Mouse (Mus musculus) monocyte, adult 5-6 weeks (primary cell): ENCODE results near the gene Lsamp. TPM values are rescaled to one million over a fixed set of nuclear protein-coding genes. Genes with fewer than 3 reads are reported as not detected.

Experiments
- ATAC-seq: fragments of 153-309, 156-312 bp; replicated peaks from 2 replicates; pipeline ENCODE4 v1.8.0; 2017; ENCODE audit warnings: mild to moderate bottlenecking; ENCODE audit not compliant: low TSS enrichment, insufficient number of reproducible peaks, severe bottlenecking, poor library complexity, low FRiP score
- total RNA-seq: library from RNA; stranded (forward); fragments of 200-1000, 200-491, 200-594 nt; gene quantifications from 3 replicates; pipeline ENCODE4 v1.2.3, GENCODE M21; 2017

The Lsamp gene
- total RNA-seq, 1 experiment from 2014 or later: not detected

- ATAC-seq: no peak
Observed at GRCm38 (mm10) chr16:40740273-40740672, 756.1 kb downstream of the Lsamp start.

GRCm38 (mm10) chr16:40827191-40827590, 843.0 kb downstream of the Lsamp start:
- no peak for ATAC-seq

- no peak for ATAC-seq
Observed at GRCm38 (mm10) chr16:40831536-40831935, 847.4 kb downstream of the Lsamp start.

- ATAC-seq: no peak
Observed at GRCm38 (mm10) chr16:40841765-40842164, 857.6 kb downstream of the Lsamp start.

GRCm38 (mm10) chr16:40866733-40867132, 882.6 kb downstream of the Lsamp start:
- ATAC-seq: no peak

- ATAC-seq: no peak
Observed at GRCm38 (mm10) chr16:40878301-40878700, 894.1 kb downstream of the Lsamp start.

- no peak for ATAC-seq
Observed at GRCm38 (mm10) chr16:40881942-40882341, 897.8 kb downstream of the Lsamp start.

- ATAC-seq: no peak
Observed at GRCm38 (mm10) chr16:40891338-40891737, 907.2 kb downstream of the Lsamp start.

- no peak for ATAC-seq
Observed at GRCm38 (mm10) chr16:40897768-40898327, 913.7 kb downstream of the Lsamp start.

- ATAC-seq: no peak
Observed at GRCm38 (mm10) chr16:40907892-40908291, 923.7 kb downstream of the Lsamp start.

- no peak for ATAC-seq
Observed at GRCm38 (mm10) chr16:40914141-40914540, 930.0 kb downstream of the Lsamp start.

GRCm38 (mm10) chr16:40930596-40930995, 946.4 kb downstream of the Lsamp start:
- no peak for ATAC-seq

GRCm38 (mm10) chr16:40942266-40942665, 958.1 kb downstream of the Lsamp start:
- ATAC-seq: no peak

GRCm38 (mm10) chr16:40945834-40946233, 961.7 kb downstream of the Lsamp start:
- ATAC-seq: no peak

GRCm38 (mm10) chr16:40948013-40948412, 963.9 kb downstream of the Lsamp start:
- no peak for ATAC-seq

GRCm38 (mm10) chr16:40959211-40959610, 975.0 kb downstream of the Lsamp start:
- no peak for ATAC-seq

GRCm38 (mm10) chr16:40960586-40960985, 976.4 kb downstream of the Lsamp start:
- ATAC-seq: no peak

- no peak for ATAC-seq
Observed at GRCm38 (mm10) chr16:40968088-40968860, 984.1 kb downstream of the Lsamp start.

- no peak for ATAC-seq
Observed at GRCm38 (mm10) chr16:40971382-40971781, 987.2 kb downstream of the Lsamp start.

GRCm38 (mm10) chr16:40974084-40974483, 989.9 kb downstream of the Lsamp start:
- no peak for ATAC-seq
